Mouse (Mus musculus) midbrain, embryonic 10.5 days (tissue): ENCODE measurements around the gene Med26. TPM values are rescaled to one million over a fixed set of nuclear protein-coding genes. Genes with fewer than 3 reads are reported as not detected.
A peak's percentile ranks its signal among the peaks of the same experiment; 100 is the strongest.

Experiments used
- DNase-seq: peaks from one replicate; pipeline ENCODE4 v3.0.0-alpha.2; 2017; ENCODE audit warnings: low spot score
- H3K27ac ChIP-seq: fragments of 300-500 bp; sonication (generic); replicated peaks from 2 replicates; pipeline ENCODE4 v1.5.1; 2016; ENCODE audit warnings: mild to moderate bottlenecking
- H3K27me3 ChIP-seq: fragments of 300-500 bp; sonication (generic); 2 replicates; pipeline ENCODE4 v1.6.1; 2016; ENCODE audit warnings: low read depth, mild to moderate bottlenecking; ENCODE audit not compliant: poor library complexity, severe bottlenecking
- H3K36me3 ChIP-seq: fragments of 300-500 bp; sonication (generic); 2 replicates; pipeline ENCODE4 v1.6.1; 2016; ENCODE audit warnings: mild to moderate bottlenecking, moderate library complexity
- H3K4me1 ChIP-seq: fragments of 300-500 bp; sonication (generic); 2 replicates; pipeline ENCODE4 v1.6.1; 2016
- H3K4me3 ChIP-seq: fragments of 300-500 bp; sonication (generic); 2 replicates; pipeline ENCODE4 v1.5.1; 2016; ENCODE audit warnings: mild to moderate bottlenecking, moderate library complexity
- H3K9me3 ChIP-seq: fragments of 300-500 bp; sonication (generic); replicated peaks from 2 replicates; pipeline ENCODE4 v1.6.1; 2016; ENCODE audit warnings: mild to moderate bottlenecking
- WGBS: fragments of 180-500 bp; shearing (Covaris S2); methylation state at CpG from one replicate; pipeline ENCODE4 v1.1.7; 2016; 5-methylcytosine and 5-hydroxymethylcytosine counted together
- polyA plus RNA-seq: library from polyadenylated mRNA; unstranded; fragments of >200 nt; fragmentation: Nextera tagmentation; extraction: Ambion mirVana; gene quantifications from 2 replicates; pipeline ENCODE4 v1.2.1, GENCODE M21; 2016

Gene Med26
- polyA plus RNA-seq, 1 experiment from 2014 or later: 19.0 TPM

GRCm38 (mm10) chr8:72532103-72532502, 16.0 kb downstream of the Med26 start:
- Histone ChIP-seq H3K27ac (no peak overlapping the region), H3K27me3 (no peaks in the 10 kb centered on the region), H3K9me3 (no peaks in the 10 kb centered on the region; the same call in 1 of the 2 replicates), H3K4me1 (no peaks in the 10 kb centered on the region), H3K4me3 (no peak overlapping the region), H3K36me3 (peaks cover 44% of the 10 kb centered on the region)
- no peak for DNase-seq
- 94% methylated on average over 1 of the region's 1 CpGs for WGBS

GRCm38 (mm10) chr8:72521888-72522287, 26.2 kb downstream of the Med26 start:
- Histone ChIP-seq H3K4me3 (no peak overlapping the region), H3K4me1 (peaks cover 17% of the 10 kb centered on the region), H3K27ac (no peak overlapping the region), H3K36me3 (peaks cover 29% of the 10 kb centered on the region), H3K9me3 (no peaks in the 10 kb centered on the region), H3K27me3 (no peaks in the 10 kb centered on the region)
- no peak for DNase-seq

GRCm38 (mm10) chr8:72517421-72517988, 30.6 kb downstream of the Med26 start:
- DNase-seq: no peak
- H3K9me3 ChIP-seq: no peaks in the 10 kb centered on the region
- peaks cover 27% of the 10 kb centered on the region for H3K36me3 ChIP-seq
- peak overlapping the region; percentile 46; the same call in 1 of the 2 replicates for H3K27ac ChIP-seq
- H3K4me3 ChIP-seq: no peak overlapping the region
- peaks cover 17% of the 10 kb centered on the region for H3K4me1 ChIP-seq
- H3K27me3 ChIP-seq: no peaks in the 10 kb centered on the region
- WGBS: 79% methylated on average over 7 of the region's 7 CpGs

- Histone ChIP-seq H3K27ac (no peak overlapping the region), H3K4me3 (no peak overlapping the region), H3K36me3 (peaks cover 21% of the 10 kb centered on the region; the same call in 1 of the 2 replicates), H3K27me3 (no peaks in the 10 kb centered on the region), H3K4me1 (peaks cover 10% of the 10 kb centered on the region), H3K9me3 (no peaks in the 10 kb centered on the region)
- 66% methylated on average over 1 of the region's 1 CpGs for WGBS
- DNase-seq: no peak
These were observed 34.9 kb downstream of the Med26 start for GRCm38 (mm10) chr8:72513158-72513557.

GRCm38 (mm10) chr8:72512648-72513047, 35.4 kb downstream of the Med26 start:
- peaks cover 18% of the 10 kb centered on the region; the same call in 1 of the 2 replicates for H3K36me3 ChIP-seq
- H3K27ac ChIP-seq: no peak overlapping the region
- no peaks in the 10 kb centered on the region for H3K27me3 ChIP-seq
- DNase-seq: no peak
- WGBS: 91% methylated on average over 1 of the region's 1 CpGs
- H3K4me3 ChIP-seq: no peak overlapping the region
- H3K4me1 ChIP-seq: peaks cover 5% of the 10 kb centered on the region
- no peaks in the 10 kb centered on the region for H3K9me3 ChIP-seq

GRCm38 (mm10) chr8:72507505-72507904, 40.6 kb downstream of the Med26 start:
- Histone ChIP-seq H3K27me3 (no peaks in the 10 kb centered on the region), H3K4me1 (no peaks in the 10 kb centered on the region), H3K36me3 (peaks cover 17% of the 10 kb centered on the region), H3K9me3 (no peaks in the 10 kb centered on the region), H3K27ac (no peak overlapping the region), H3K4me3 (no peak overlapping the region)
- no peak for DNase-seq
- WGBS: 90% methylated on average over 1 of the region's 1 CpGs

- Histone ChIP-seq H3K27me3 (no peaks in the 10 kb centered on the region), H3K4me3 (no peak overlapping the region), H3K9me3 (no peaks in the 10 kb centered on the region), H3K27ac (no peak overlapping the region), H3K36me3 (peaks cover 21% of the 10 kb centered on the region), H3K4me1 (no peaks in the 10 kb centered on the region)
- no peak for DNase-seq
These were observed 43.3 kb downstream of the Med26 start for GRCm38 (mm10) chr8:72504637-72505314.

- H3K4me1 ChIP-seq: no peaks in the 10 kb centered on the region
- no peaks in the 10 kb centered on the region for H3K27me3 ChIP-seq
- no peaks in the 10 kb centered on the region for H3K9me3 ChIP-seq
- H3K4me3 ChIP-seq: no peak overlapping the region
- no peak for DNase-seq
- H3K27ac ChIP-seq: no peak overlapping the region
- H3K36me3 ChIP-seq: peaks cover 26% of the 10 kb centered on the region
These were observed 43.9 kb downstream of the Med26 start for GRCm38 (mm10) chr8:72504137-72504536.

GRCm38 (mm10) chr8:72500521-72500931, 47.5 kb downstream of the Med26 start:
- H3K27me3 ChIP-seq: no peaks in the 10 kb centered on the region
- peaks cover 56% of the 10 kb centered on the region for H3K36me3 ChIP-seq
- no peaks in the 10 kb centered on the region; the same call in 1 of the 2 replicates for H3K4me1 ChIP-seq
- 96% methylated on average over 1 of the region's 1 CpGs for WGBS
- H3K9me3 ChIP-seq: no peaks in the 10 kb centered on the region
- no peak overlapping the region for H3K4me3 ChIP-seq
- no peak overlapping the region for H3K27ac ChIP-seq
- DNase-seq: no peak

- no peak for DNase-seq
- H3K9me3 ChIP-seq: no peaks in the 10 kb centered on the region
- no peaks in the 10 kb centered on the region for H3K27me3 ChIP-seq
- 83% methylated on average over 2 of the region's 2 CpGs for WGBS
- H3K27ac ChIP-seq: no peak overlapping the region
- H3K36me3 ChIP-seq: peaks cover 64% of the 10 kb centered on the region
- H3K4me3 ChIP-seq: no peak overlapping the region
- no peaks in the 10 kb centered on the region; the same call in 1 of the 2 replicates for H3K4me1 ChIP-seq
These were observed 48.4 kb downstream of the Med26 start for GRCm38 (mm10) chr8:72499521-72500284.

- H3K4me3 ChIP-seq: no peak overlapping the region
- peaks cover 9% of the 10 kb centered on the region for H3K4me1 ChIP-seq
- no peaks in the 10 kb centered on the region for H3K27me3 ChIP-seq
- peaks cover 59% of the 10 kb centered on the region for H3K36me3 ChIP-seq
- DNase-seq: no peak
- no peak overlapping the region for H3K27ac ChIP-seq
- WGBS: 92% methylated on average over 4 of the region's 4 CpGs
- no peaks in the 10 kb centered on the region for H3K9me3 ChIP-seq
These were observed 49.5 kb downstream of the Med26 start for GRCm38 (mm10) chr8:72498527-72498926.

GRCm38 (mm10) chr8:72497911-72498310, 50.2 kb downstream of the Med26 start:
- Histone ChIP-seq H3K4me3 (no peak overlapping the region), H3K4me1 (peaks cover 13% of the 10 kb centered on the region), H3K36me3 (peaks cover 57% of the 10 kb centered on the region), H3K27ac (no peak overlapping the region), H3K27me3 (no peaks in the 10 kb centered on the region), H3K9me3 (no peaks in the 10 kb centered on the region)
- 87% methylated on average over 1 of the region's 1 CpGs for WGBS
- DNase-seq: no peak

- Histone ChIP-seq H3K4me1 (peaks cover 19% of the 10 kb centered on the region), H3K27ac (no peak overlapping the region), H3K27me3 (no peaks in the 10 kb centered on the region), H3K36me3 (peaks cover 51% of the 10 kb centered on the region), H3K9me3 (no peaks in the 10 kb centered on the region), H3K4me3 (0 out of 2 replicates have a peak overlapping the region, but pooled peaks have one; percentile 3)
- DNase-seq: no peak
- WGBS: 94% methylated on average over 19 of the region's 19 CpGs
These were observed 51.9 kb downstream of the Med26 start for GRCm38 (mm10) chr8:72496217-72496616.
